Mouse (Mus musculus) kidney, adult 9 months (tissue): ENCODE results near the gene Cyp2d10.
"Not testable (repeated sequence)": the region's sequence is repeated elsewhere in the genome, so short reads cannot be mapped to it uniquely, and the experiment has no call there.

Source experiments
- DNase-seq: peaks from one replicate; pipeline ENCODE4 v3.0.0; 2022

The Cyp2d10 gene

DNA sequence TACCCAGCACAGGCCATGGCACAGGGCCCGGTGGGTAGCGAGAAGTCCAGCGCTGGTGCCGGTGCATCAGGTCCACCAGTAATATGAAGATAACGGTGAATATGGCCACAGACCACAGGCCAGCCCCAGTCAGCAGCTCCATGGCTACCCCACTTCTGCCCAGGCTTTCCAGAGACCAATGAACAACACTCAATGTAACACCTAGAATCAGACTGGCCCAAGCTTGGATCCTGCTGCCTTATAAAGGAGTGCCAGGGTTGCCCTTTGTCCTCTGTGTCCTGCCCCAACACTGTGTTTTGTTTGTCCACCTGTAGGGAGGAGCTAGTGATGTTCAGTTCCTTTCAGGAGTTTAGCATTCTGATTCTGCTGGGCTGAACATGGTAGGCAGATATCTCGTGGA lies at the start of gene Cyp2d10:
Gene Cyp2d10 (minus strand): TSS at position 215 of the 400 bp plus-strand sequence.
- DNase-seq = no peak

DNA sequence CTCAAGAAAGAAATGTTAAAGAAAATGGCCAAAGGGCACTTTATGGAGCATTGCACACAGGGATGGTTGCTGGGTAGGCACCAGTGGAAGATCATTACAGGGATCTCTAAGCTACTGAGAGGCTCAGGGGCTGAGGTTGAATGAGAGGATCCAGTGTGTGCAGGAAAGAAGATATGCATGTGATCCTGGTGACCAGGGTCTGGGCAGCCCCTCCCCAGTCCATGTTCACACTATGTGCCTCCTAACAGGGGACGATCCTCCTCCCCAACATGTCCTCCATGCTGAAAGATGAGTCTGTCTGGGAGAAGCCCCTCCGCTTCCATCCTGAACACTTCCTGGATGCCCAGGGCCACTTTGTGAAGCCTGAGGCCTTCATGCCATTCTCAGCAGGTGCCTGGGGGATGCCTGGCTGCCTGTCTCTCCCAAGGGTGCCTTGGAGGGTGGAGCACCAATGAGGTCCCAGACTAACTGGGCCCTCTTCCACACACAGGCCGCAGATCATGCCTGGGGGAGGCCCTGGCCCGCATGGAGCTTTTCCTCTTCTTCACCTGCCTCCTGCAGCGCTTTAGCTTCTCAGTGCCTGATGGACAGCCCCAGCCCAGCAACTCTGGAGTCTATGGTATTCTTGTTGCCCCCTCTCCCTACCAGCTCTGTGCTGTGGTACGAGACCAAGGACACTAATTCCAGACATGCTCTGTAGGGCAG lies 49.2 kb upstream of the Cyp2d10 start:
- not testable (repeated sequence) for DNase-seq

GRCm38 (mm10) chr15:82453501-82453900 lies 46.5 kb upstream of the Cyp2d10 start:
- not testable (repeated sequence) for DNase-seq

- peak; percentile 68 for DNase-seq
Observed at GRCm38 (mm10) chr15:82452133-82452532, 45.1 kb upstream of the Cyp2d10 start.

DNA sequence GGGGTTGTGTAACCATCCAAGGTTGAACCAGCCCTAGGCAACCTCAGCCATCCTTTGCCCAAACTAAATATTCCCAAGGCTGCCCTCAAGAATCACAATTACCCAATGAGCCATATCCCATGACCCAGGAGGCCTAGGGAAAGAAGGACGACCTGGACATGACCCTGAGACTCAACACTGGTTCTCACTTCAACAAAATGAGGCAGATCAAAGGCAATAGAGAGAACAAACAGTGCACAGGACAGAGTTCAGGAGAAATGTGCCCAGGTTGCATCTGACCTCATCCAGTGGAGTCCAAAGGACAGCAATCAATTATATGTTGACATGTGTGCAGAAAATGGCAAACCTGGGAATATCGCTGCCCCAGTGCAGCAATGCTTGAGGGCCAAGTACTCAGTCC lies 43.0 kb upstream of the Cyp2d10 start:
- DNase-seq = peak; percentile 79

- no peak for DNase-seq
Observed at GRCm38 (mm10) chr15:82445196-82445595, 38.2 kb upstream of the Cyp2d10 start.

DNA sequence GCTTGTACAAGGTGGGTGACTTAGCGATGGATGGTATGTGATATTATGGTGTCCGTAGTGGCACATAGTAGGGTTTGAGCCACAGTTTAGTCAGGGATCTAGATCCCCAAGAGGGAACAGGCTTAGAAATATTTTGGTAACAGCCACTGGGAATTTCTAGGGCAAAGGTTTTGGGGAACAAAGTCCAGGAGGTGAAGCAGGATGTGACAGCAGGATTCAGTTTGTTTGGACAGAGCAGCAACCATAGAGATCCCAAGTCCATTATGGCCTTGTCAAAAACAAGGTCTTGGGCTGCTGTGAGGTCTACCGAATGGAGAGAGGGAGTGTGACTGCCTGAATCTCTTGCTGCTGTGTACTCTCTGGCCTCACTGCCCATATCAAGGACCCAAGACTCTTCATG lies 36.7 kb upstream of the Cyp2d10 start:
- DNase-seq = peak; percentile 58

DNA sequence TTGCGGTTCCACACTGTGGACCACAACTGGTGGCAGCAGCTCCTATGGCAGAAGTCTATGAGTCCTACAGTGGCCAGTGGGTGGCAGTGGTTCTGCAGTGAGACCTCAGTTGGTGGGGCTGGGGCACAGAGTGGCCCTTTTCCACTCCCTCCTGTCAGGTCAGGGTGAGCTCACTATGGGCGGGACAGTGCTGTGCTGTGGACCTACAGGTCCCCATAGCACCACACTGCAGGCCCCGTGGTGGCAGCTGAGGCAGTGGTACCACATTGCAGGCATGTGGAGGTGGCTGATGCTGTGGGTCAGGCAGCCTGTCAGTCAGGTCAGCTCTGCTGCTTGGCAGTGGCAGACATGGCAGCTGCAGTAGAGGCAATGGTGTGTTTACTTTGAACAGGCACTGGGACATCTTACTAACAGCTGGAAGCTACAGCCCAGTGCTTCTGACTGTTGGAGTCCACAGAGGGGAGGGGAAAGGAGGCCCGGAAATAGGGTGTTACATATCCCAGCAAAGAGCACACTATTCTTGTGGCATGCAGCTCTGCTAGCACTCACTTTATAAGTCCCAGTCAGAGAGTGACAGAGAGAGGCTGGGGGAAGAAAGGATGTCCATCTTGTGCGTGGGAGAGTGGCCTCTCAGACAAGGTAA lies 31.1 kb upstream of the Cyp2d10 start:
- peak; percentile 60 for DNase-seq

- DNase-seq = no peak
Observed at GRCm38 (mm10) chr15:82435606-82436005, 28.6 kb upstream of the Cyp2d10 start.

DNA sequence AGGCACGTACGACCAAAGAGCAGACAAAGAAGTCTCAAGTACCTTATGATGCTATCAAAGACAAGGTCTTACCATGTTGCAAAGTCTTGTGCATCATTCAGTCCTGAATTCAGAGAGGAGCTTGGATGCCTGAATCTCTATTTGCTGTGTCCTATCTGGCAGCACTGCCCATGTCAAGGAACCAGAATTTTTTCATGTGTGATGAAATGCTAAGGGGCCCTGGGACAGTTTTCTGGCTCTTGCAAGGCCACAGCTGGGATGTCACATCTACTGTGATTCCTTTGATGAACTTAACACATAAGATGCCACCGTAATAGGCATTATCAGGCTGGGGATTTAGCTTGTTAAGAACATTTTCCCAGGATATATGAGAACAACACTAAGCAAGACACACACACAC lies 28.0 kb upstream of the Cyp2d10 start:
- DNase-seq = no peak

DNA sequence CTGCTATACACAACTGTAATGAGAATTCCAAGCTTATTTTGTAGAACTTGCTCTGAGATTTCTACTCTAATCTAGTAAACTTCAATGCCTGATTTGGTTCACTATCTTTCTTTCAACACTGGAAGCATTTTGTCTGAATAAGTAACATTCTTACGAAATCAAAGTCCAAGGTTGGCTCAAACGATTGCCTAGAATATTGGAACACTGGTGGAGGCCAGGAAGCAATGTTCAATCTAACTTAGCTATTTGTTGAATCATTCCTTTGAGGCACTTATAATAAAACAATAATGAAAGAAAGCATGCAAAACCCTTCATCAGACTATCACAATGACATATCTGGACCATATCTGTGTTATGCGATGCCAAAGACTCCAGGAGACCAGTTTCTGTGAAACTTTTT lies 27.5 kb upstream of the Cyp2d10 start:
- DNase-seq = no peak

DNA sequence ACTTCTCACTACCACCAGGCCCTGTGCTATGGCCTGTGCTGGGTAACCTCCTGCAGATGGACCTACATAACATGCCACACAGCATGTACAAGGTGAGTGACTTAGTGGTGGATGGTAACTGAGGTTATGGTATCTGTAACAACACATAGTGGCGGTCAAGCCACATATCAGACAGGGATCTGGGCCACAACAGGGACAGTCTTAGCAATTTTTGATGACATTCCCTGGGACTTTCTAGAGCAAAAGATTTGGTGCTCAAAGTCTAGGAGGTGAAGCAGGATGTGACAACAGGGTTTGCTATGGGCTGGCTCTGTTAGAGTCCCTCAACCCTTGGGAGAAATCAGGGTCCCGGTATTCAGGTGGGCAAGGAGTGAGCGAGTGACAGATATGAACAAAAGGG lies 26.6 kb upstream of the Cyp2d10 start:
- DNase-seq = no peak

DNA sequence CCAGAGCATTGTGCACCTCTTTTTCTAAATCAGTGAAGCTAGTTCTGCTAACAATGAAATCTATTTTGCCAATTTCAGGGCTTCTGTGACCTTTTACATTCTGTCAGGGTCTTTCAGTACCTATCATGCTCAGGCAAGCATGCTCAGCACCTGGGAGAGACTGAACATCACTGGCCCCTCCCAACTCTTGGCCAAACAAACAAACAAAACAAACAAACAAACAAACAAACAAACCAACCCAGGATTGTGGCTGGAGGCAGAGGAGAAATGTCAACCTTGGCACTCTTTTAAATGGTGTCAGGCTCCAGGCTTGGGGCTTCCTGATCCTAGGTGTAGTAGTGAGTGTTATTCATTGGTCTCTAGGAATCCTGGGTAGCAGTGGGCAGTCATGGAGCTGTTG lies 26.1 kb upstream of the Cyp2d10 start, which contains the start of gene Cyp2d9:
Gene Cyp2d9 (plus strand): TSS at position 301 of the 400 bp plus-strand sequence.
- DNase-seq = no peak

DNA sequence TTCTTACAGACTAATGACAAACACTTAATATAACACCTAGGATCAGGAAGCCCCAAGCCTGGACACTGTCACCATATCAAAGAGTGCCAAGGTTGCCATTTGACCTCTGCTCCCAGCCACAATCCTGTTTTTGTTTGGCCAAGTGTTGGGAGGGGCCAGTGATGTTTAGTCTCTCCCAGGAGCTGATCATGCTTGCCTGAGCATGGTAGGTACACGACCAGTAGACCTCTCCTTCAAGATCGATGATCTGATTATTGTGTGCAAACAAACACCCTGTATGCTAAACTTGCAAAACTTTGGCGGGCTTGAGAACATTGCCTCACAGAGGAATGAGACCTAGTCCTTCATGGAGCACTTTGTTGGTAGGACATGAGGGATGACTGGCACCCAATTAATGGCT lies 16.5 kb upstream of the Cyp2d10 start:
- DNase-seq = no peak

DNA sequence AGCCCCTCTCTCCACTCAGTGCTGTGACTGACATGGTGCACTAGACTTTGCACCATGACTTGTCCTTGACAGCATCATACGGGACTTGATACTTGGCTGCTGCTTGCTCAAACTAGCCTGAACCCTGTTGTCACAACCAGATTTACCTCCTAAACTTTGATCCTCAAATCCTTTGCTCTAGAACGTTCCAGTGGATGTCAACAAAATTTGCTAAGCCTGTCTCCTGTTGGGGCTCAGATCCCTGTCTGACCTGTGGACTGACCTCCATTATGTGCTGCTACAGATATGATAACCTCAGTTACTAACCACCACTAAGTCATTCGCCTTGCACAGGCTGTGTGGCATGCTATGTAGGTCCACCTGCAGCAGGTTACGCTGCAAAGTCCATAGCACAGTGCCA lies 15.9 kb upstream of the Cyp2d10 start:
- DNase-seq = no peak

GRCm38 (mm10) chr15:82418616-82419015 lies 11.6 kb upstream of the Cyp2d10 start:
- DNase-seq = no peak

DNA sequence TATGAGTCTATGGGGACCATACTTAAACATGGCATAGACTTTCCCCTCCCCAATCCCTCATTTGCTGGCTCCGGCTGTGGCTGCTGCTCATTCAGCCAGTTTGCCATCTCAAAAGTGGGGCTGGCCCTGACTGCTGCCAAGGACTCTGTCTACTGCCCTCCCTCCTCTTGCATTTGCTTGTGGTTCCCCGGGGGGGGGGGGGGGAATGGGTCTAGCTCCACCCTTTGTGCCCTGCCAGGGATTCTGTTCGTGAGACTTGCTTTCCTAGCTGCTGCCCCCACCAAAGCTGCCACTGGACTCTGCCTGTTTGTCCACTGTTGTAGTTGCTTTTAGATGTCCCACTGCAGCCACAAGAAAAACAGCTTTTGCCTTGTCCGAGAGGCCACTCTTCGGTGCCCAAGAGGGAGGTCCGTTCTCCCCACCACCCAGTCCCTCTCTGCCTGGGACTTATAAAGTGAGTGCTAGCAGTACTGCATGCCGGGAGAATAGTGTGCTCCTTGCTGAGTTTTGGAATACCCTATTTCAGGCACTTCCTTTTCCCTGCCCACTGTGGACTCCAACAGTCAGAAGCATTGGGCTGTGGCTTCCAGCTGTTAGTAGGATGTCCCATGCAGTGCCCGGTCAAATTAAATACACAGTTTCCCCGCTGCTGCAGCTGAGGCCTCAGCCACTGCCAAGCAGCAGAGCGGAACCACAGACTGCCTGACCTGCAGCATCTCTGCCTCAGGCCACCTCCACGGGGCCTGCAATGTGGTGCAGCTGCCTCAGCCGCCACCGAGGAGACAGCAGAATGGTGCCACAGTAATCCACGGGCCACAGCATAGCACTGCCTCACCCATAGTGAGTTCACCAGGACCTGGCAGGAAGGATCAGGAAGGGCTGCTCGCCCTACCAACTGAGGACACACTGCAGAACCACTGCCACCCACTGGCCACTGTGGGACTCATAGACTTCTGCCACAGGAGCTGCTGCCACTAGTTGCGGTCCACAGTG lies 10.1 kb upstream of the Cyp2d10 start:
- DNase-seq = peak; percentile 94

- DNase-seq = no peak
Observed at GRCm38 (mm10) chr15:82407536-82407935, 541 bp upstream of the Cyp2d10 start.

GRCm38 (mm10) chr15:82404163-82404562 lies 2.8 kb downstream of the Cyp2d10 start:
- no peak for DNase-seq

GRCm38 (mm10) chr15:82403606-82404005 lies 3.4 kb downstream of the Cyp2d10 start:
- no peak for DNase-seq

DNA sequence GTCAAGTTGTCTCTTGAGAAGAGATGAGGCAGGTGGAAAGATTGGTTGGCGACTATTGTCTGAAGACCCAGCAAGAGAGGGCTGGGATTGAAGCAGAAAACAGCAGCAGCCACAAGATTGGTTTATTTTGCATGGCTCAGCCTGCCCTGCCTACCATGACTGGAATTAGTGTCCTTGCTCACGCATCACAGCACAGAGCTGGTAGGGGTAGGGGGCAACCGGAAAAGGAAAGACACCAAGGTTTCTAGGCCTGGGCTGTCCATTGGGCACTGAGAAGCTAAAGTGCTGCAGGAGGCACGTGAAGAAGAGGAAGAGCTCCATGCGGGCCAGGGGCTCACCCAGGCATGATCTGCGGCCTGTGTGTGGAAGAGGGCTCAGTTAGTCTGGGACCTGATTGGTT lies 4.3 kb downstream of the Cyp2d10 start:
- DNase-seq = no peak

DNA sequence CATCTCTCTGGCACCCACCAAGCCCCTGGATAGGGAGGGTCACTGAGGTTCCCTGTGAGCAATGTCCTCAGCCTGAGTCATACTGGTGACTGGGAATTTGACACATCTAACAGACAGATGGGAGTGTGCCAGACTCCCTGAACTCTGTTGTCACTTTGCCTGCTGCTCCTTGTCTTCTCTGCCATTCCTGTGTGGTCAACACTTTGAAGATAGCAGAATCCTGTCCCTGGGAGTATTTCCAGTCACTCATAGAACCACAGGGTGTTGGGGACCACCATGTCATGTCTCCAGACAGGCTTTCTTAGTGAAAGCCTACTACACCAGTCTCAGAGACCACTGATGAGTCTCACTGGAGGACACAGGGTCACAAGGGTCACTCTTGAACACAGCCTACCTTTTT lies 4.9 kb downstream of the Cyp2d10 start:
- no peak for DNase-seq

DNA sequence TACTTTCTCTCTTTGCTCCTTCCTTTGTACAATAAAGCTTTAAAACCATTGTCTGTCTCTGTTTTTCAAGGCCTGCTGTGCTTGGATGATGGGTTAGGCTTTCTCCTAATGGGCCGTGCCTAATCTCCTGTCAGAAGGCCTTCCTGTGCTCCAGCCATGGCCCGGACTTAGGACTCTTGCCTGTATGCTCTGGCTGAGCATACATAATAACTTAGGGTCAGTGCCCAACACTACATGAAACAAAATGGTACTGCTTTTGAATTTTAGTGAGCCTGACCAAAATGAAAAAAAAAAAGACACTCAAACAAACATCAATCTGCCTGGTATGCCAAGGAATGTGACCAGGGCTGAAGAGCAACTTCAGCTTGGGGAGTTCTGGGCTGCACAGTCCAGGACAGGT lies 5.5 kb downstream of the Cyp2d10 start:
- no peak for DNase-seq
